Mouse (Mus musculus) heart, embryonic 15.5 days (tissue): ENCODE measurements around the gene Vamp8. TPM values are rescaled to one million over a fixed set of nuclear protein-coding genes. Genes with fewer than 3 reads are reported as not detected.

ENCODE experiments used
- ATAC-seq: fragments of 200-750 bp; cut with Nextera tagmentation; replicated peaks from 2 replicates; pipeline ENCODE4 v1.8.0; 2017; ENCODE audit warnings: low read depth, moderate TSS enrichment; ENCODE audit not compliant: insufficient number of reproducible peaks, insufficient read depth, low FRiP score
- H3K27ac ChIP-seq: fragments of 300-500 bp; sonication (generic); 2 replicates; pipeline ENCODE4 v1.5.1; 2015; ENCODE audit warnings: mild to moderate bottlenecking, inconsistent platforms
- H3K27me3 ChIP-seq: fragments of 300-500 bp; sonication (generic); 2 replicates; pipeline ENCODE4 v1.6.1; 2015; ENCODE audit warnings: inconsistent platforms
- H3K36me3 ChIP-seq: fragments of 300-500 bp; sonication (generic); 2 replicates; pipeline ENCODE4 v1.6.1; 2015; ENCODE audit warnings: mild to moderate bottlenecking, inconsistent platforms
- H3K4me1 ChIP-seq: fragments of 300-500 bp; sonication (generic); replicated peaks from 2 replicates; pipeline ENCODE4 v1.6.1; 2015; ENCODE audit warnings: inconsistent platforms
- H3K4me2 ChIP-seq: fragments of 300-500 bp; sonication (generic); 2 replicates; pipeline ENCODE4 v1.6.1; 2015; ENCODE audit warnings: inconsistent platforms, mild to moderate bottlenecking, moderate library complexity
- H3K4me3 ChIP-seq: fragments of 300-500 bp; sonication (generic); 2 replicates; pipeline ENCODE4 v1.5.1; 2015; ENCODE audit warnings: mild to moderate bottlenecking, inconsistent platforms
- H3K9ac ChIP-seq: fragments of 300-500 bp; sonication (generic); 2 replicates; pipeline ENCODE4 v1.6.1; 2015; ENCODE audit warnings: mild to moderate bottlenecking, inconsistent platforms
- H3K9me3 ChIP-seq: fragments of 300-500 bp; sonication (generic); replicated peaks from 2 replicates; pipeline ENCODE4 v1.6.1; 2016; ENCODE audit warnings: inconsistent platforms
- whole genome bisulfite sequencing: fragments of 180-500 bp; shearing (Covaris S2); methylation state at CpG from one replicate; pipeline ENCODE4 v1.1.7; 2015; ENCODE audit warnings: mixed read lengths; 5-methylcytosine and 5-hydroxymethylcytosine counted together
- polyA plus RNA-seq: library from polyadenylated mRNA; unstranded; fragments of >200 nt; fragmentation: Nextera tagmentation; extraction: Ambion mirVana; gene quantifications from 2 replicates; pipeline ENCODE4 v1.2.1, GENCODE M21; 2015

Gene Vamp8
- polyA plus RNA-seq, 1 experiment from 2014 or later, result 123 TPM

DNA sequence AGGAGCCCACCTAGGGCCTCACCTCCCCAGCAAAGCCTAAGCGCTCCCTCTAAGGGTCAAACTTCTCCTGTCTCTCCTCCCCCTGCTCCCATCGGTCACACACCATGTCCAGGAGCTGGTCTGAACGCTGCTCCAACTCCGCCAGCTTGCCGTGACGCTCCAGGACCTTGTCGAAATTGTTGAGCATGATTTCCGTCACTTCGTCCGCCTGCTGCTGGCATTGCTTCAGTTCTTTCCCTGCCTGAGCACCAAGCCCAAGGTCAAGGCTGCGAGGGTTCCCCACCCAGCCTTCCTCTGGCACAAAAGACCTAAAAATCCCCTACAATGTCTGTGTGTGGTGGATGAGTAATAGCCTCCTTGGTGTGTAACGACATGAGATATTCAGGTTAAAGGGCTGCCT, 20.4 kb downstream of the Vamp8 start:
- Histone ChIP-seq H3K4me2 (no peak overlapping the region), H3K9ac (no peak overlapping the region), H3K27me3 (no peaks in the 10 kb centered on the region), H3K9me3 (no peaks in the 10 kb centered on the region), H3K4me3 (no peak overlapping the region), H3K4me1 (peaks cover 33% of the 10 kb centered on the region), H3K27ac (peak overlapping the region; percentile 74), H3K36me3 (0 out of 2 replicates have a peak, but pooled peaks cover 4% of the 10 kb centered on the region)
- WGBS, result 66% methylated on average over 12 of the region's 12 CpGs
- ATAC-seq, result no peak

DNA sequence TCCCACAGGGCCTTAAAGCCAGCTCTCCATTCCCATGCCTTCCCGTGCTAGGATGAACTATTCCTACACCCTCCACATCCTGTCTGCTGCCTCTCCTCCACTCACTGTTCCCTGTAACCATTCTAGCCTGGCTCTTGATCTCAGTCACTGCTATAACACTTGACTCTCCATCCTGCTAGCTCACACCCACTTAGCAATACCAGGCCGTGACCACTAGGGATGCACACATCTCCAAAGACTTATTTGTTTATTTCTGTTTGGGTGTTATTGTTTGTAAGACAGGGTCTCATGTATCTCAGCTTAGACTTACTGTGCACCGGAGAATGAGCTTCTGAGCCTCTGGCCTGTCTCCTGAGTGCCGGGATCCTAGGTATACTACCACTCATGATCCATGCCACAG, 20.9 kb downstream of the Vamp8 start:
- Histone ChIP-seq H3K9me3 (no peaks in the 10 kb centered on the region), H3K27ac (peak overlapping the region; percentile 23; the same call in 1 of the 2 replicates), H3K4me1 (peaks cover 33% of the 10 kb centered on the region), H3K36me3 (0 out of 2 replicates have a peak, but pooled peaks cover 4% of the 10 kb centered on the region), H3K4me3 (no peak overlapping the region), H3K4me2 (no peak overlapping the region), H3K27me3 (no peaks in the 10 kb centered on the region), H3K9ac (no peak overlapping the region)
- WGBS, result 70% methylated on average over 4 of the region's 4 CpGs
- no peak for ATAC-seq

DNA sequence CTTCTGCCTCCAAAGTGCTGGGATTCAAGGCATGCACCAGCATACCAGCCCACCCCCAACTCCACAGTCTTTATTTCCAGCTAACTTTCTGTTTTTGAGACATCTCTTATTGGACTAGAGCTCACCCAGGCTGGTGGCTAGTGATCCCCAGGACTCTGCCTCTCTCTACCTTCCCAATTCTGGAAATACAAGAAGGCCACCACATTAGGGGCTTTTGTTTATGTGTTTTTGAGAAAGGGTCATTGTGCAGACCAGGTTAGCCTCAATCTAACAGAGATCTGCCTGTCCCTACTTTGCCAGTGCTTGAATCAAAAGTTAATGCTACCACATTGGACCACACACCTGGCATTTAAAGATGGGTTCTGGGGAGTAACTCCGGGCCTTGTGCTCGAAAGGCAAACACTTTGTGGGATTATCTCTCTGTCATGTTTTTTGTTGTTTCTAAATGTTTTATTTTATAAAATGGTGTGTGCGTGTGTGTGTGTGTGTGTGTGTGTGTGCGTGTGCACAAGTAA, 23.0 kb downstream of the Vamp8 start:
- Histone ChIP-seq H3K9me3 (no peaks in the 10 kb centered on the region), H3K27me3 (no peaks in the 10 kb centered on the region), H3K4me2 (no peak overlapping the region), H3K27ac (no peak overlapping the region), H3K4me3 (no peak overlapping the region), H3K36me3 (0 out of 2 replicates have a peak, but pooled peaks cover 4% of the 10 kb centered on the region), H3K9ac (no peak overlapping the region), H3K4me1 (peaks cover 24% of the 10 kb centered on the region)
- 68% methylated on average over 4 of the region's 4 CpGs for WGBS
- ATAC-seq, result no peak

DNA sequence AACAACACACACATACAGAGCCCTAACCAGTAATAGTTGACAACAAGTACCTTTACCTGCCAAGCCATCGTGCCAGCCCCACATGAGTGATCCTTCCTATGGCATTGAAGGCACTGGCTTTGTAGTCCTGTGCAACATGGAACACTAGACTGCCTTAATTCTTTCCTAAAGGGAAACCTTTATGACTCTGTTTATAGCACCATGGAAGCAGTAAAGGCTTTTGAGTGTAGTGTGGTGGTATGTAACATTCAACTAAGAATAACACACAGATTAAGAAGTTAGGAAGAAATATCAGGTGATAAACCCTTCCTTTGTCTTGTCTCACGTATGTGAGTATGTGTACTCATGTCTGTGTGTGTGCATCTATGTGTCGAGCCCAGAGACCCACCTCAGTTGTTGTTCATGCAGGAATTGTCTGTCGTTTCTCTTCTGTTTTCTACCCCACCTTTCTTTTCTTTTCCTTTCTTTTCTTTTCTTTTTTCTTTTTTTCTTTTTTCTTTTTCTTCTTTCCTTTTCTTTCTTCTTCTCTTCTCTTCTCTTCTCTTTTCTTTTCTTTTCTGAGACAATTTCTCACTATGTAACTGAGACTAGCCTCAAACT, 23.6 kb downstream of the Vamp8 start, which contains the start of gene Rnf181:
TSS of gene Rnf181 (minus strand) at position 113 of the 600 bp plus-strand sequence.
- no peaks in the 10 kb centered on the region for H3K27me3 ChIP-seq
- no peak within 1 kb of the TSS for H3K27ac ChIP-seq
- peaks cover 24% of the 10 kb centered on the region for H3K4me1 ChIP-seq
- WGBS, result 70% methylated on average over 4 of the region's 4 CpGs
- ATAC-seq, result no peak
- 0 out of 2 replicates have a peak, but pooled peaks cover 4% of the 10 kb centered on the region for H3K36me3 ChIP-seq
- no peak within 1 kb of the TSS for H3K9ac ChIP-seq
- H3K4me3 ChIP-seq, result no peak within 1 kb of the TSS
- H3K4me2 ChIP-seq, result no peak within 1 kb of the TSS
- H3K9me3 ChIP-seq, result no peaks in the 10 kb centered on the region

DNA sequence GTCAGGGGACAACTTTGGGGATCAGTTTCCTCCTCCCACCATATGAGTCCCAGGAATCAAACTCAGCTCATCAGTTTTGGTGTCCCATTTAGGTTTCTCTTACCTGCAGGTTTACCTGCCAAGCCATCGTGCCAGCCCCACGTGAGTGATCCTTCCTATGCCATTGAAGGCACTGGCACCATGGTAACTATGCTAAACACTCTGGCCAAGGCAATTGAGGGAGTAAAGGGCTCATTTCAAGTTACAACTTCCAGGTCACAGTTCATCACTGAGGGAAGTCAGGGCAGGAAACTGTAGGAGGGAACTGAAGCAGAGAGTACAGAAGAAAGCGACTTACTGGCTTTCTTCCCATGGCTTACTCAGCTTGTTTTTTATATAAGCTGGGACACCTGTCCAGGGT, 24.2 kb downstream of the Vamp8 start:
- no peak overlapping the region for H3K4me3 ChIP-seq
- no peak for ATAC-seq
- H3K36me3 ChIP-seq, result 0 out of 2 replicates have a peak, but pooled peaks cover 4% of the 10 kb centered on the region
- no peaks in the 10 kb centered on the region for H3K9me3 ChIP-seq
- WGBS, result 57% methylated on average over 3 of the region's 3 CpGs
- H3K9ac ChIP-seq, result no peak overlapping the region
- H3K27ac ChIP-seq, result no peak overlapping the region
- no peak overlapping the region for H3K4me2 ChIP-seq
- H3K4me1 ChIP-seq, result peaks cover 25% of the 10 kb centered on the region
- H3K27me3 ChIP-seq, result no peaks in the 10 kb centered on the region

DNA sequence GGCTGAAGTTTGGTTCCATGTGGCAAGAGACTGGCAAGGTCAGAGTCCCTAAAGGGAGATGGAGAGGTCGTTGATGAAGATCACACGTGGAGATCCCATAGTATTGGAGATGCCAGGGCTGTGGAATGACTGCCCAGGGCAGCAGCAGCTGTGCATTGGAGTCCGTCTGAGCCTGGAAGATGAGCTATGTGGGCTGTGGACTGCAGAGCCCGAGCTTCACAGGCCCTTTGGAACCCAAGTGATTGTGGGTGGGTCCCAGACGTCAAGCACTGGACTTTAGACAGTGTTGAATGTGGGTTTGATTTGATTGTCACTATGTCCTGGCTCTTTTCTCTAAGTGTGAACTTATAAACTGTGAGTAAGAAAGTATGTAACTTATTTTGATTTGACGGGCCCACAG, 25.5 kb downstream of the Vamp8 start:
- Histone ChIP-seq H3K9me3 (no peaks in the 10 kb centered on the region), H3K4me1 (peaks cover 28% of the 10 kb centered on the region), H3K27me3 (no peaks in the 10 kb centered on the region), H3K9ac (no peak overlapping the region), H3K36me3 (peaks cover 11% of the 10 kb centered on the region; the same call in 1 of the 2 replicates), H3K27ac (no peak overlapping the region), H3K4me2 (no peak overlapping the region), H3K4me3 (no peak overlapping the region)
- 69% methylated on average over 6 of the region's 6 CpGs for WGBS
- ATAC-seq, result no peak

DNA sequence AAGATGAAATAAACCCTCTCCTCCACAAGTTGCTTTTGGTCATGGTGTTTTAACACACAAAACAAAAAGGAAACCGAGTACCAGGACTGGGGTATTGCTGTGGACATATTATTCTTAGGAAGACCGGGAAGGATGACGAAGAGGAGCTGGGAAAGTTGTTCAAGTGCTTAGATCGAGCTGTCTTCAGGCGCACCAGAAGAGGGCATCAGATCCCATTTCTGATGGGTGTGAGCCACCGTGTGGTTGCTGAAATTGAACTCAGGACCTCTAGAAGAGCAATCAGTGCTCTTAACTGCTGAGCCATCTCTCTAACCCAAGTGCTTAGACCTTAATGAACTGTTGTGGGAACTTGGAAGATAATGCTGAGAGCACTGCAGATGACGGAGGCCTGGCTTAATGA, 26.5 kb downstream of the Vamp8 start:
- H3K9me3 ChIP-seq, result no peaks in the 10 kb centered on the region
- H3K36me3 ChIP-seq, result peaks cover 15% of the 10 kb centered on the region; the same call in 1 of the 2 replicates
- peaks cover 23% of the 10 kb centered on the region for H3K4me1 ChIP-seq
- no peak for ATAC-seq
- no peak overlapping the region for H3K27ac ChIP-seq
- no peak overlapping the region for H3K4me3 ChIP-seq
- H3K9ac ChIP-seq, result no peak overlapping the region
- H3K27me3 ChIP-seq, result no peaks in the 10 kb centered on the region
- 45% methylated on average over 7 of the region's 7 CpGs for WGBS
- H3K4me2 ChIP-seq, result no peak overlapping the region

DNA sequence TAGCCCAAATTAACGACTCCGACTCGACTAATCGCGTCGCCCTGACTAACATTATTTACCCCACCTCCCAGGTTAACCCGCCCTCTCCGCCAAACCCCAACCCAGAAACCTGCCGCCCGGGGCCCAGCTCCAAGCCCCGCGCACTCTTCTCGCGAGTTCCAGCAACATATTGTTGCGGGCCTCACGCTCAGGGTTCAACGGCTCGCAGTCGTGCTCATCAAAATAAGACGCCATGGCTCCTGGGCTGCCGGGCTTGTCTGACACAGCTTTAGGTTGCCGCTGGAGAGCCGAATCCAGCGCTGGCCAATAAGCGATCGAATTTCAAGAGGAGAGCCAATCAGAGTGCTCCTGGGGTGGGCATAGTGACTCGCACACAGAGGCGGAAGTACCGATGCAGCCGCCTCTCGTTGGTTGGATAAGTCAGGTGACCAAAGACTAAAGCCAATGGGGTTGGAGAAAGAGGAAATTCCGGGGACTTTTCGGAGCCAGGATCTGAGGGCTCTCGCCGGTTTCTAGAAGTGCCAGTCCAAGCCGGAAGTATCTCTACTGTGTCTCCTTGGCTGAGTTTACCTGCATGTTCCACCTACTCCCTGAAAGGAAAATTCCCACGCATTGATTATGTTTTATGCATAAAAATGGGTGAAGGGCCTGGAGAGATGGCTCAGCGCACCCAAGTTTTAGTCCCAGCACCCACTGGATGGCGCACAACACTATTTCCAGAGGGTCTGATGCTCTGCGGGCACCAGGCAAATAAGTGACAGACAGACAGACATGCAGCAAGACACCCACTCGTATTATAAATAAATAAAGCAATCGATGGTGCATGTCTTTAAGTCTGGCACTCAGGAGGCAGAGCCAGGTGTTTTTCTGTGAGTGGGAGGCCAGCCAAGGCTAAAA, 28.1 kb downstream of the Vamp8 start:
- H3K9ac ChIP-seq, result peak overlapping the region; percentile 66
- peak overlapping the region; percentile 80 for H3K4me3 ChIP-seq
- H3K4me2 ChIP-seq, result peak overlapping the region; percentile 72
- H3K9me3 ChIP-seq, result no peaks in the 10 kb centered on the region
- peaks cover 30% of the 10 kb centered on the region for H3K4me1 ChIP-seq
- peak; percentile 98 for ATAC-seq
- H3K36me3 ChIP-seq, result peaks cover 18% of the 10 kb centered on the region; the same call in 1 of the 2 replicates
- under 1% methylated on average over 42 of the region's 42 CpGs for WGBS
- no peaks in the 10 kb centered on the region for H3K27me3 ChIP-seq
- peak overlapping the region; percentile 82 for H3K27ac ChIP-seq

DNA sequence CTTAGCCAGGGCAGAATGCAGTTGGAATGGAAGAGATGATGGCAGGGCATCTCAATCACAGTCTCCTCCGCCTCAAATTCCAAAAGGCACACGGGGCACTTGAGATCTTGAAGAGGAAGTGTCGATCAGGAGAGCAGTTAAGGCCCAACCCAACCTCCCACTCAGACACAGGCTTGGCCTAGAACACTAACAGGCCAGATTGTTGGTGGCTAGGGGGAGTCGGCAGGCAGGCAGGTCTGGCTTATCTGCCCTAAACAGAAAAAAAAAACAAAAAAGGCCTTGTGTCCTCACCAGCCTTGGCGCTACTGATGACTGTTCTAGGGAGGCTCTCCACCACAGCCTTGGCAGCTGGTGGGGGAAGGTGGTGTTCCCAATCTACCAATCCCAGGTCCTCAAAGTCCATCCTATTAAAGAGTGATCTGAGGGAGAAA, 29.4 kb downstream of the Vamp8 start:
- 16% methylated on average over 5 of the region's 5 CpGs for WGBS
- Histone ChIP-seq H3K9me3 (no peaks in the 10 kb centered on the region), H3K27ac (no peak overlapping the region)

DNA sequence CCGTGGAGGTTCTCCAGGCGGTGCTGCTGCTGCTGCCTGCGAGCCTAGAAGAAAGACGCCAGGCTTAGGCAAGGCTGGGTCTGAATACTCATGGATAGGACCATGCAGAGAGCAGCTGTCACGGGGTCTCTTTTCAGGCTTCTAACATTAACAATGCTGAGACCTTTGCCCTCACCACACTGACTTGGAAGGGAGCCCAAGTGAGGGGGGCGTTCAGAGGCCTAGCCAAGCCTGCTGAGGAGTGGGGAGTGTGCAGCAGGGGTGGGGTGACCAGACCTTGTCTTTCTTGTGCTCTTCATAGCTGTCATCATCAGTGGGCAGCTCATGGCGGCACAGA, 29.9 kb downstream of the Vamp8 start:
- WGBS, result 76% methylated on average over 7 of the region's 7 CpGs
- no peak overlapping the region for H3K27ac ChIP-seq
- peak overlapping the region; percentile 72; the same call in 1 of the 2 replicates for H3K4me2 ChIP-seq
- no peak overlapping the region for H3K9ac ChIP-seq
- peaks cover 46% of the 10 kb centered on the region for H3K4me1 ChIP-seq
- no peak for ATAC-seq
- no peak overlapping the region for H3K4me3 ChIP-seq
- H3K27me3 ChIP-seq, result no peaks in the 10 kb centered on the region
- H3K9me3 ChIP-seq, result no peaks in the 10 kb centered on the region
- H3K36me3 ChIP-seq, result peaks cover 18% of the 10 kb centered on the region; the same call in 1 of the 2 replicates

More for the DNA sequence above, 29.4 kb downstream of the Vamp8 start:
- Histone ChIP-seq H3K4me3 (peak overlapping the region; percentile 80), H3K27me3 (no peaks in the 10 kb centered on the region), H3K4me1 (peaks cover 41% of the 10 kb centered on the region), H3K9ac (no peak overlapping the region), H3K4me2 (peak overlapping the region; percentile 72), H3K36me3 (peaks cover 18% of the 10 kb centered on the region; the same call in 1 of the 2 replicates)
- no peak for ATAC-seq

DNA sequence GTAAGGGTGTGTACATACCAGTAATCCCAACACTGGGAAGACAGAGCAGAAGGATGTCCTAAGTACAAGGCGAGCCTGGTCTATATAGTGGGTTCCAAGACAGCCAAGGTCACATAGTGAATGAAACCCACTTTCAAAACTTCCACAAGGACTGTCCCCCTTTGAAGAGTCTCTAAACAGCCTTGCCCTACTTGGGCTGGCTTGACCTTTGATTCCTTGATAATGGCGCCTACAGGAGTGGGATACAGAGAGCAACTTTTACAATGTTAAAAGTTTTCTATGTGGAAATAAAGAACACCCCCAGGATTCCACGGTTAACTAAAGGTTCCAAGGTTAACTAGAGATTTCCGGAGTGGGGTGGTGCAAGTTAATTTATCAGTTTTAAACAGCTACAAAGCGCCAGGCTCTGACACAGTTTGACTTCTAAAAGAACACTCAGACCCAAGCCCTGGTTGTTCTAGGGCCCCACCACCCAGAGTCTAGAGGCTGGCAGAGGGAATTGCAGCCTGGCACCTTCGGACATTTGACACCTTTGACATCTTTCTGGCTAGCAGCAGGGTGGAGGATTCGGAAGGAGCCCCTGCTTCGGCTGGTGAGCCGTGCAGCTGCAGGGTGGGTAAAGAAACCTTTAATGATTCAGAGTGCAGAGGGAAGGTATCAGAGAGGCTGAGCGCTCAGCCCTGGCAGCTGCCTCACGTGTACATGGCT, 30.5 kb downstream of the Vamp8 start:
- ATAC-seq, result no peak
- no peak overlapping the region for H3K9ac ChIP-seq
- peaks cover 18% of the 10 kb centered on the region; the same call in 1 of the 2 replicates for H3K36me3 ChIP-seq
- H3K27me3 ChIP-seq, result no peaks in the 10 kb centered on the region
- H3K4me2 ChIP-seq, result no peak overlapping the region
- no peaks in the 10 kb centered on the region for H3K9me3 ChIP-seq
- H3K4me1 ChIP-seq, result peaks cover 46% of the 10 kb centered on the region
- H3K4me3 ChIP-seq, result no peak overlapping the region
- WGBS, result 79% methylated on average over 11 of the region's 11 CpGs
- H3K27ac ChIP-seq, result no peak overlapping the region
